Mouse (Mus musculus): ENCODE data around the gene Angpt4. TPM values are rescaled to one million over a fixed set of nuclear protein-coding genes. Genes with fewer than 3 reads are reported as not detected.

Gene Angpt4
- total RNA-seq, 2 experiments from 2014 or later, result 0.11 to 0.15 TPM

- no peak for DNase-seq
These were observed 4.1 kb downstream of the Angpt4 start for GRCm38 (mm10) chr2:151915111-151915510.

GRCm38 (mm10) chr2:151916061-151916831, 5.2 kb downstream of the Angpt4 start:
- peak; percentile 73 for DNase-seq

GRCm38 (mm10) chr2:151919140-151919539, 8.1 kb downstream of the Angpt4 start:
- DNase-seq, result no peak

GRCm38 (mm10) chr2:151921068-151921467, 10.1 kb downstream of the Angpt4 start:
- no peak for DNase-seq

DNA sequence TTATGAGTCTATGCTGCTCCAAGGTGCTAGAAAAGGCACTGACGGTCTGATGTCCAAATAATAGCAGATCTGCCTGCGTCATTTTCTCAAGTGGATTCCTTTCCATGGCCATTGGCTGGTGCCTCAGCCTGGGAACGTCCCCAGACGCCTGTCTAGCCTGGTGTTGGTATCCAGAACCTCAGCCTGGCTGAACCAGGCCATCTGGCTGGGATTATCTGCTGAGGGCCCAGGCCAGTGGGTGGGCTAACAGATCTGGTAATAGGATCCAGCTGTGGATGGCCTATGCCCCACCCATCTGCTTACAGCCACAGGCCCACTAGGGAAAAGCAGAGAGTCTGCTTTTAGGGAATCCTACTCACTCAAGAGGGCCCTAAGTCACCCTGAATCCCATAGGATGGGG, 10.6 kb downstream of the Angpt4 start:
- peak; percentile 72 for DNase-seq

DNA sequence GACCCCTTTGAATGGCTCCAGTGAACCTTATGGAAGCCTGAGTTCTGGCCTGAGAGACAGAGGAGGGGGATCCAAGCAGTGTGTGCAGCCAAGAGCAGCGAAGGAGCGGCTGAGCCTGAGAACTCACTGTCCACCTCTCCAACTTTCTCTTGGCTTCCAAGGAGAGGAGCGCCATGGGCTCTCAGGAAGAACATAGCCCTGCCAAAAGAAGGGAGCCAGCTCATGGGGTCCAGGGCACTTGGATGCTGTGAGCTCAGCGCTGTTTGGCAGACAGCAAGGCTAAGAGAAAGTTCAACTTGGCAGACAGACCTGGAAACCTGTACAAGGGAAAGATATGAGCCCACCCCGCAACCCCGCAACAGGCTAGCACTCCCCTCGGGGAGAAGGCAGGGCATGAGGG, 13.3 kb downstream of the Angpt4 start:
- DNase-seq, result no peak

- no peak for DNase-seq
These were observed 14.7 kb downstream of the Angpt4 start for GRCm38 (mm10) chr2:151925715-151926114.

GRCm38 (mm10) chr2:151927103-151927502, 16.1 kb downstream of the Angpt4 start:
- DNase-seq, result no peak

- DNase-seq, result peak; percentile 57
These were observed 19.5 kb downstream of the Angpt4 start for GRCm38 (mm10) chr2:151930389-151931074.

- DNase-seq, result peak; percentile 83
These were observed 26.9 kb downstream of the Angpt4 start for GRCm38 (mm10) chr2:151937893-151938292.

GRCm38 (mm10) chr2:151938780-151939200, 27.8 kb downstream of the Angpt4 start:
- peak; percentile 55 for DNase-seq

- DNase-seq, result no peak
These were observed 28.8 kb downstream of the Angpt4 start for GRCm38 (mm10) chr2:151939651-151940420.

GRCm38 (mm10) chr2:151941269-151941668, 30.3 kb downstream of the Angpt4 start:
- no peak for DNase-seq

- no peak for DNase-seq
These were observed 33.1 kb downstream of the Angpt4 start for GRCm38 (mm10) chr2:151944106-151944505.

- DNase-seq, result no peak
These were observed 36.6 kb downstream of the Angpt4 start for GRCm38 (mm10) chr2:151947617-151948016.

DNA sequence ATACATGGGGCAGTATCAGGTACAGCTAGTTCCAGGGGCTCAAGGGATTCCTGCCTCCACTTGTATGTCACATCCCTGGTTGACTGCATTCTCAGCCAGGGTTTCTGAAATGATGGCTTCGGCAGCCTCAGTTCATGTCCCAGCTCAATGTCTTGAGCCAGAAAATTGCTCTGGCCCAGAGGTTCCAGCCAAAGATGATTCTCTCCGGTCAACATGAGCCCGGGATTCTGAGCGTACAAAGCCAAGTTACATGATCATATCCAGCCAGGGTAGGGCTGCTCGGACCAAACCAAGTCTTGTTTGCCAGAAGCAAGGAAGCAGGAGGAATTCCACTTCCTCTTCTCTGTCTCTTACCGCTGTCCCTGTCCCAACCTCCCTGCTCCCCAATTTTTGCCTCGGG, 37.3 kb downstream of the Angpt4 start:
- peak; percentile 53 for DNase-seq

- DNase-seq, result no peak
These were observed 38.2 kb downstream of the Angpt4 start for GRCm38 (mm10) chr2:151949082-151949774.

GRCm38 (mm10) chr2:151953665-151954064, 42.7 kb downstream of the Angpt4 start:
- DNase-seq, result no peak

DNA sequence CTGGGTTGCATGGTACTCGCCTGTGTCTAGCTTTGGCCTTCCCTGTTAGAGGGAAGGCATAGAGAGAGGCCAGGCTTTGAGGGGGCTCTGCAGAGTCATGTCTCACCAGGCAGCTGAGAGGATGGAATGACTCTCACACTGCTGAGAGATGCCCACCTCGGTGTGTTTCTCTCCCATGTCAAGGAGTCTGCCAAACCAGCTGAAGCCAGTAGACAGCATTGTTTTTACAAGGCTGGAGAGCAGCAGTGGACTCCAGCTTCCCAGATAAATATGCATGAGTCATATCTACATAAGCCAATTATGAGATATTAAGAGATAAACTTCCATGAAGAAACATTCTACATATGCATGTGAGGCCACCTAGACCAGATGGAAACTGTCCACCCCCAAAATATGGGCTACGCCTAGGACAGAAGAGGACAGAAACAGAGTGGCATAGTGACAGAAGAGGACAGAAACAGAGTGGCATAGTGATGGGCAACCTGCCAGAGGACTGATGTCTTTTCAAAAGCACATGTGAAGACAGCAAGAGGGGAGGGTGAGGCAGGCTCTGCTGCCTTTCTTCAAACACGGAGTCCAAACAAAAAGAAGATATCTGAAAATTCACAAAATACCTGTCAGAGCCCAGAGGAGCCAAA, 45.6 kb downstream of the Angpt4 start:
- no peak for DNase-seq

DNA sequence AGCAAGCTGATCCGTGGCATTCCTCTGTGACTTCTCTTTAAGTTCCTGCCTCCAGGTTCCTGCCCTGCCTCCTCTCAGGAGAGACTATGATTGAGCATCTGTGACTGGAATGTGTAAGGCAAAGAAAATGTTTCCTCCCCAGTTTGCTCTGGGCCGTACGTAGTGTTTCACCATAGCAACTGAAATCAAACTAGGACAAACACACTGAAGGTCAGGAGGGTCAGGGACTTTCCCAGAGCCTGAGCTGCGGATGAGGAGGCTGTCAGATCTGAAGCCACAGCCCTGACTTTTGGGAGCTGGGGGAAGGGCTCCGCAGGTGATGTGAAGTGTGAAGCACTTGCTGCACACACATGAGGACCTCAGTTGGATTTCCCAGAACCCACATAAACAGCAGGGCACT, 48.3 kb downstream of the Angpt4 start:
- no peak for DNase-seq

All from gastrocnemius, postnatal 25 days (tissue).